Mouse (Mus musculus): ENCODE data around the gene Nlrp4c. TPM values are rescaled to one million over a fixed set of nuclear protein-coding genes. Genes with fewer than 3 reads are reported as not detected.

The Nlrp4c gene
- not detected for total RNA-seq (2023)

GRCm38 (mm10) chr7:6044861-6045260 is at the start of gene Nlrp4c:
Nlrp4c (plus strand) TSS chr7:6045161.

DNA sequence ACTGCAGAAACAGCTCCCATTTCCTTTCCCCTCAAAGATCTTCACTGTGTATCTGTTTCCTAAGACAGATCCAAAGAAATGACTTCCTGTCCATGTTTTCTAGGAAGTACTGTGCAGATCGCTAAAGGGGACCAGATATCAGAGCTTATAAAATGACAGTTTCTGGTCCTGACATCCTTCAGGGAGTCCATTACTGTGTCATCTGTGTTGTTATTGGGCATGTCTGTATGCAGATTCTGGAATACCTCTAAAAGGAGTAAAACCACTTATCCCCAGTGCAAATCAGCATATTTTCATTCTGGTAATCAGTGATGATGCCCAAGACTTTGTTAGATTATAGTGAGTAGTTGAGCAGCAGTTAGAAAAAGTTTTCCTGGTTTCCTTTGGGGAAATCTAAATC is 34.1 kb upstream of the Nlrp4c start, which contains the start of gene Vmn1r65:
Gene Vmn1r65, minus strand, starts transcription at position 101 of the 400 bp plus-strand sequence.

Other genes with a start within 250 kb of the Nlrp4c start
- gene Vmn1r63, start 239.7 kb upstream of the Nlrp4c start, total RNA-seq (2023) = not detected
- not detected for gene Vmn1r64, start 160.6 kb upstream of the Nlrp4c start, total RNA-seq (2023)
- not detected for gene Vmn1r65, start 34.2 kb upstream of the Nlrp4c start, total RNA-seq (2023)
- 34.6 TPM for gene Zfp787, start 110.8 kb downstream of the Nlrp4c start, total RNA-seq (2023)
- gene Zfp444, start 127.1 kb downstream of the Nlrp4c start, total RNA-seq (2023) = 34.4 TPM
- not detected for gene Galp, start 151.9 kb downstream of the Nlrp4c start, total RNA-seq (2023)
- gene Zscan5b, start 177.1 kb downstream of the Nlrp4c start, total RNA-seq (2023) = not detected
- not detected for gene Epp13, start 207.5 kb downstream of the Nlrp4c start, total RNA-seq (2023)
- 4.8 TPM for gene Zfp667, start 241.4 kb downstream of the Nlrp4c start, total RNA-seq (2023)